Mouse (Mus musculus) ZHBTc4 (cell line): Measurements from ENCODE around the gene Abl1.
A peak's percentile ranks its signal among the peaks of the same experiment; 100 is the strongest.
"Not testable (repeated sequence)": the region's sequence is repeated elsewhere in the genome, so short reads cannot be mapped to it uniquely, and the experiment has no call there.

Experiments
- DNase-seq: peaks from one replicate; pipeline ENCODE4 v3.0.0-alpha.2; 2011; ENCODE audit warnings: low read depth, low spot score

Abl1 gene

GRCm38 (mm10) chr2:31688074-31688925 lies at the start of gene Abl1:
Abl1 (plus strand) TSS chr2:31688376.
- peak; percentile 98 for DNase-seq

- DNase-seq: peak; percentile 56
These were observed 49.4 kb upstream of the Abl1 start for GRCm38 (mm10) chr2:31638581-31639465.

- no peak for DNase-seq
These were observed 48.8 kb upstream of the Abl1 start for GRCm38 (mm10) chr2:31639466-31639760.

- DNase-seq: peak; percentile 49
These were observed 48.1 kb upstream of the Abl1 start, which contains the start of gene Prdm12 for GRCm38 (mm10) chr2:31639901-31640608. Prdm12 (plus strand) TSS chr2:31640037.

GRCm38 (mm10) chr2:31640609-31641507 lies 47.3 kb upstream of the Abl1 start:
- no peak for DNase-seq

GRCm38 (mm10) chr2:31641508-31641830 lies 46.7 kb upstream of the Abl1 start:
- DNase-seq: peak; percentile 64

GRCm38 (mm10) chr2:31641929-31642328 lies 46.2 kb upstream of the Abl1 start:
- DNase-seq: peak; percentile 20

- peak; percentile 72 for DNase-seq
These were observed 34.0 kb upstream of the Abl1 start for GRCm38 (mm10) chr2:31653971-31654853.

- DNase-seq: peak; percentile 53
These were observed 33.2 kb upstream of the Abl1 start for GRCm38 (mm10) chr2:31654854-31655559.

GRCm38 (mm10) chr2:31656374-31656773 lies 31.8 kb upstream of the Abl1 start:
- no peak for DNase-seq

GRCm38 (mm10) chr2:31662939-31663803 lies 25.0 kb upstream of the Abl1 start:
- no peak for DNase-seq

GRCm38 (mm10) chr2:31663804-31664180 lies 24.4 kb upstream of the Abl1 start:
- no peak for DNase-seq

GRCm38 (mm10) chr2:31667332-31667731 lies 20.8 kb upstream of the Abl1 start:
- peak; percentile 67 for DNase-seq

GRCm38 (mm10) chr2:31670551-31671035 lies 17.6 kb upstream of the Abl1 start, which contains the start of gene Exosc2:
Exosc2 (plus strand) TSS chr2:31670715.
- DNase-seq: peak; percentile 98

- DNase-seq: no peak
These were observed 9.5 kb upstream of the Abl1 start for GRCm38 (mm10) chr2:31678641-31679040.

GRCm38 (mm10) chr2:31681051-31681707 lies 7.0 kb upstream of the Abl1 start:
- not testable (repeated sequence) for DNase-seq

GRCm38 (mm10) chr2:31681731-31682235 lies 6.4 kb upstream of the Abl1 start:
- no peak for DNase-seq
